Mouse (Mus musculus) CH12.LX (cell line): ENCODE results near the gene Hcn3. TPM values are rescaled to one million over a fixed set of nuclear protein-coding genes. Genes with fewer than 3 reads are reported as not detected.

ENCODE experiments used
- DNase-seq: peaks from one replicate; pipeline ENCODE4 v3.0.0-alpha.2; 2013; ENCODE audit errors: extremely low read depth
- H3K27ac ChIP-seq: 2 replicates; pipeline ENCODE4 v1.5.1; 2012; ENCODE audit warnings: low read depth, mild to moderate bottlenecking, control low read depth, moderate library complexity; ENCODE audit not compliant: insufficient read depth
- H3K27me3 ChIP-seq: replicated peaks from 2 replicates; pipeline ENCODE3; 2012; ENCODE audit warnings: inconsistent platforms
- H3K36me3 ChIP-seq, 2 experiments: replicated peaks in 1 of 2; 2 replicates each; pipeline versions ENCODE3 to v1.6.1; 2012; ENCODE audit warnings: inconsistent platforms in 1 of 2, low read length in 1 of 2, mild to moderate bottlenecking in 1 of 2, mixed read lengths in 1 of 2, moderate library complexity in 1 of 2; ENCODE audit not compliant: control insufficient read depth in 1 of 2, insufficient read depth in 1 of 2
- H3K4me1 ChIP-seq, 2 experiments: 2 replicates each; pipeline ENCODE4 v1.6.1; 2012; ENCODE audit warnings: inconsistent platforms in 1 of 2, moderate library complexity in 1 of 2; ENCODE audit not compliant: insufficient read depth in 2 of 2, control insufficient read depth in 1 of 2
- H3K4me2 ChIP-seq: 2 replicates; pipeline ENCODE4 v1.6.1; 2012; ENCODE audit warnings: low read depth, mild to moderate bottlenecking, control low read depth; ENCODE audit not compliant: poor library complexity, insufficient read depth, severe bottlenecking
- H3K4me3 ChIP-seq, 3 experiments: fragments of 150-350 bp in 1 of 3; sonication (generic) in 1 of 3; replicated peaks in 1 of 3; 2 replicates each; pipeline versions ENCODE3 to v1.5.1; 2011 to 2012; ENCODE audit warnings: low read depth in 2 of 3, low read length in 2 of 3, mild to moderate bottlenecking in 2 of 3, moderate library complexity in 2 of 3, control low read depth in 1 of 3, improper control_type of control experiment in 1 of 3, inconsistent platforms in 1 of 3, mixed read lengths in 1 of 3; ENCODE audit not compliant: poor library complexity in 1 of 3
- H3K79me2 ChIP-seq: replicated peaks from 2 replicates; pipeline ENCODE4 v1.6.1; 2012; ENCODE audit warnings: mild to moderate bottlenecking, moderate library complexity; ENCODE audit not compliant: control insufficient read depth, poor library complexity, insufficient read depth, severe bottlenecking; ENCODE audit errors: extremely low read depth
- H3K9ac ChIP-seq: 2 replicates; pipeline ENCODE4 v1.6.1; 2012; ENCODE audit warnings: low read depth, mild to moderate bottlenecking, control low read depth, moderate library complexity; ENCODE audit not compliant: insufficient read depth
- H3K9me3 ChIP-seq: replicated peaks from 2 replicates; pipeline ENCODE3; 2012; ENCODE audit warnings: low read length, inconsistent platforms, mixed read lengths
- BHLHE40 ChIP-seq: IDR thresholded peaks from 2 replicates; pipeline ENCODE4 v1.6.1; 2011; ENCODE audit warnings: mild to moderate bottlenecking, low read depth, low read length, improper control_type of control experiment
- CHD1 ChIP-seq: IDR thresholded peaks from 2 replicates; pipeline ENCODE4 v1.6.1; 2012; ENCODE audit warnings: low read depth, low read length, improper control_type of control experiment, inconsistent platforms
- CHD2 ChIP-seq: IDR thresholded peaks from 2 replicates; pipeline ENCODE4 v1.6.1; 2011; ENCODE audit warnings: low read length, improper control_type of control experiment
- ETS1 ChIP-seq: conservative IDR thresholded peaks from 2 replicates; pipeline ENCODE4 v1.6.1; 2012; ENCODE audit warnings: low read depth, mild to moderate bottlenecking, inconsistent platforms, low read length, improper control_type of control experiment, moderate library complexity
- HCFC1 ChIP-seq: IDR thresholded peaks from 2 replicates; pipeline ENCODE4 v1.6.1; 2012; ENCODE audit warnings: low read depth, mild to moderate bottlenecking, inconsistent platforms, low read length, improper control_type of control experiment
- JUN ChIP-seq: IDR thresholded peaks from 2 replicates; pipeline ENCODE4 v1.6.1; 2011; ENCODE audit warnings: low read depth, mild to moderate bottlenecking, low read length, improper control_type of control experiment, moderate library complexity; ENCODE audit not compliant: insufficient read depth
- JUND ChIP-seq: conservative IDR thresholded peaks from 2 replicates; pipeline ENCODE4 v1.6.1; 2011; ENCODE audit warnings: low read depth, low read length, improper control_type of control experiment
- KAT2A ChIP-seq: IDR thresholded peaks from 2 replicates; pipeline ENCODE4 v1.6.1; 2012; ENCODE audit warnings: low read length, improper control_type of control experiment, inconsistent platforms; ENCODE audit not compliant: insufficient replicate concordance
- MAFK ChIP-seq: IDR thresholded peaks from 2 replicates; pipeline ENCODE4 v1.6.1; 2011; ENCODE audit warnings: low read length, improper control_type of control experiment; ENCODE audit not compliant: insufficient replicate concordance
- MAX ChIP-seq: IDR thresholded peaks from 2 replicates; pipeline ENCODE4 v1.6.1; 2011; ENCODE audit warnings: low read length, improper control_type of control experiment
- MAZ ChIP-seq: IDR thresholded peaks from 2 replicates; pipeline ENCODE4 v1.6.1; 2012; ENCODE audit warnings: low read depth, mild to moderate bottlenecking, inconsistent platforms, low read length, improper control_type of control experiment, moderate library complexity
- MXI1 ChIP-seq: IDR thresholded peaks from 2 replicates; pipeline ENCODE4 v1.6.1; 2011; ENCODE audit warnings: mild to moderate bottlenecking, low read depth, low read length, improper control_type of control experiment
- MYC ChIP-seq: IDR thresholded peaks from 2 replicates; pipeline ENCODE4 v1.6.1; 2011; ENCODE audit warnings: low read depth, mild to moderate bottlenecking, improper control_type of control experiment, low read length
- NELFE ChIP-seq: IDR thresholded peaks from 2 replicates; pipeline ENCODE4 v1.6.1; 2011; ENCODE audit warnings: low read depth, low read length, improper control_type of control experiment
- NRF1 ChIP-seq: IDR thresholded peaks from 2 replicates; pipeline ENCODE4 v1.6.1; 2014; ENCODE audit warnings: low read depth, mild to moderate bottlenecking, inconsistent platforms, low read length, improper control_type of control experiment, moderate library complexity
- POLR2A ChIP-seq: IDR thresholded peaks from 2 replicates; pipeline ENCODE4 v1.6.1; 2011; ENCODE audit warnings: low read depth, mild to moderate bottlenecking, improper control_type of control experiment, low read length
- RAD21 ChIP-seq: IDR thresholded peaks from 2 replicates; pipeline ENCODE4 v1.6.1; 2011; ENCODE audit warnings: low read depth, mild to moderate bottlenecking, low read length, improper control_type of control experiment, moderate library complexity
- SIN3A ChIP-seq: IDR thresholded peaks from 2 replicates; pipeline ENCODE4 v1.6.1; 2012; ENCODE audit warnings: low read length, improper control_type of control experiment, inconsistent platforms
- TBP ChIP-seq: conservative IDR thresholded peaks from 2 replicates; pipeline ENCODE4 v1.6.1; 2011; ENCODE audit warnings: low read depth, low read length, improper control_type of control experiment
- TCF12 ChIP-seq: IDR thresholded peaks from 2 replicates; pipeline ENCODE4 v1.6.1; 2014; ENCODE audit warnings: low read depth, mild to moderate bottlenecking, inconsistent platforms, low read length, improper control_type of control experiment
- UBTF ChIP-seq: IDR thresholded peaks from 2 replicates; pipeline ENCODE4 v1.6.1; 2012; ENCODE audit warnings: low read depth, mild to moderate bottlenecking, inconsistent platforms, low read length, improper control_type of control experiment, moderate library complexity
- USF1 ChIP-seq: IDR thresholded peaks from 2 replicates; pipeline ENCODE4 v1.6.1; 2014; ENCODE audit warnings: low read depth, mild to moderate bottlenecking, inconsistent platforms, low read length, improper control_type of control experiment
- USF2 ChIP-seq: conservative IDR thresholded peaks from 2 replicates; pipeline ENCODE4 v1.6.1; 2011; ENCODE audit warnings: low read depth, low read length, improper control_type of control experiment
- ZKSCAN1 ChIP-seq: IDR thresholded peaks from 2 replicates; pipeline ENCODE4 v1.6.1; 2012; ENCODE audit warnings: low read depth, inconsistent platforms, low read length, improper control_type of control experiment, borderline replicate concordance
- ZMIZ1 ChIP-seq: IDR thresholded peaks from 2 replicates; pipeline ENCODE4 v1.6.1; 2012; ENCODE audit warnings: low read depth, mild to moderate bottlenecking, inconsistent platforms, low read length, improper control_type of control experiment
- ZNF384 ChIP-seq: IDR thresholded peaks from 2 replicates; pipeline ENCODE4 v1.6.1; 2012; ENCODE audit warnings: low read depth, low read length, improper control_type of control experiment, inconsistent platforms
- dilution Hi-C: fragments of 300-500 bp; cut with MboI; formaldehyde crosslinking; loops from 2 replicates; pipeline ENCODE4 v1.14.3; 2020; ENCODE audit warnings: low sequenced_read_pairs; ENCODE audit not compliant: extremely low pct_unique_long_range_greater_than_20kb, extremely low pct_ligation_motif_present
- in situ Hi-C: fragments of 300-500 bp; cut with MboI; formaldehyde crosslinking; loops from 3 replicates; pipeline ENCODE4 v1.14.3; 2019; ENCODE audit warnings: low sequenced_read_pairs, low pct_ligation_motif_present, low pct_unique_long_range_greater_than_20kb, mixed read lengths
- polyA plus RNA-seq: library from polyadenylated mRNA; unstranded; fragments of >175 nt; gene quantifications from 2 replicates; pipeline ENCODE4 v1.2.1, GENCODE M21; 2012; ENCODE audit warnings: low read depth; ENCODE audit not compliant: insufficient read length
- total RNA-seq, 2 experiments: library from RNA; depleted of rRNA; stranded (reverse); fragments of 300-350 nt in 1 of 2; fragments of >200 nt in 1 of 2; gene quantifications; 2 replicates each; pipeline ENCODE4 v1.2.3; 2012 to 2014

Gene Hcn3
- total and polyA plus RNA-seq, 3 experiments = 1.7 to 3.2 (median 2.0) TPM

- no peak overlapping the region for H3K4me2 ChIP-seq
- no peaks in the 10 kb centered on the region for H3K36me3 ChIP-seq
- H3K27ac ChIP-seq = no peak overlapping the region
- peaks cover 15% of the 10 kb centered on the region for H3K27me3 ChIP-seq
- in situ Hi-C loops (no loop called here), dilution Hi-C loops (no loop called here)
- H3K9me3 ChIP-seq = no peaks in the 10 kb centered on the region
- no peak overlapping the region for H3K9ac ChIP-seq
- H3K4me1 ChIP-seq = no peaks in the 10 kb centered on the region
- no peaks in the 10 kb centered on the region for H3K79me2 ChIP-seq
- no peak for DNase-seq
- H3K4me3 ChIP-seq = no peak overlapping the region
- TF ChIP-seq MAFK (no peak), JUND (no peak), MAZ (no peak), KAT2A (no peak), BHLHE40 (no peak), NELFE (no peak), ZMIZ1 (no peak), MXI1 (no peak), POLR2A (no peak), HCFC1 (no peak), MAX (no peak)
- TF ChIP-seq, all 38 proteins: peak for 0
These were observed 26.2 kb downstream of the Hcn3 start for GRCm38 (mm10) chr3:89133752-89134151.

- Histone ChIP-seq H3K9ac (no peak overlapping the region), H3K4me2 (no peak overlapping the region), H3K36me3 (no peaks in the 10 kb centered on the region), H3K27ac (no peak overlapping the region), H3K4me3 (no peak overlapping the region), H3K79me2 (no peaks in the 10 kb centered on the region), H3K27me3 (peaks cover 15% of the 10 kb centered on the region)
- dilution Hi-C loops (no loop called here), in situ Hi-C loops (no loop called here)
- TF ChIP-seq TCF12 (no peak), USF1 (no peak), ZKSCAN1 (no peak), SIN3A (no peak), USF2 (no peak), MYC (no peak), HCFC1 (no peak), ETS1 (no peak), JUN (no peak), UBTF (no peak), CHD2 (no peak), RAD21 (no peak), BHLHE40 (no peak), ZNF384 (no peak), POLR2A (no peak), NRF1 (no peak), MXI1 (no peak), TBP (no peak), MAX (no peak), CHD1 (no peak)
- TF ChIP-seq, all 38 proteins: peak for 0
- Histone ChIP-seq H3K4me1 (no peaks in the 10 kb centered on the region), H3K9me3 (no peaks in the 10 kb centered on the region)
- DNase-seq = no peak
These were observed 26.9 kb downstream of the Hcn3 start for GRCm38 (mm10) chr3:89133063-89133450.
